Mouse (Mus musculus) urinary bladder, adult 18-20 months (tissue): ENCODE results near the gene Mydgf.

ENCODE experiments used
- DNase-seq, 2 experiments: peaks; one replicate each; pipeline ENCODE4 v3.0.0; 2022; ENCODE audit warnings: low spot score in 2 of 2, mixed read lengths in 2 of 2

The Mydgf gene

DNA sequence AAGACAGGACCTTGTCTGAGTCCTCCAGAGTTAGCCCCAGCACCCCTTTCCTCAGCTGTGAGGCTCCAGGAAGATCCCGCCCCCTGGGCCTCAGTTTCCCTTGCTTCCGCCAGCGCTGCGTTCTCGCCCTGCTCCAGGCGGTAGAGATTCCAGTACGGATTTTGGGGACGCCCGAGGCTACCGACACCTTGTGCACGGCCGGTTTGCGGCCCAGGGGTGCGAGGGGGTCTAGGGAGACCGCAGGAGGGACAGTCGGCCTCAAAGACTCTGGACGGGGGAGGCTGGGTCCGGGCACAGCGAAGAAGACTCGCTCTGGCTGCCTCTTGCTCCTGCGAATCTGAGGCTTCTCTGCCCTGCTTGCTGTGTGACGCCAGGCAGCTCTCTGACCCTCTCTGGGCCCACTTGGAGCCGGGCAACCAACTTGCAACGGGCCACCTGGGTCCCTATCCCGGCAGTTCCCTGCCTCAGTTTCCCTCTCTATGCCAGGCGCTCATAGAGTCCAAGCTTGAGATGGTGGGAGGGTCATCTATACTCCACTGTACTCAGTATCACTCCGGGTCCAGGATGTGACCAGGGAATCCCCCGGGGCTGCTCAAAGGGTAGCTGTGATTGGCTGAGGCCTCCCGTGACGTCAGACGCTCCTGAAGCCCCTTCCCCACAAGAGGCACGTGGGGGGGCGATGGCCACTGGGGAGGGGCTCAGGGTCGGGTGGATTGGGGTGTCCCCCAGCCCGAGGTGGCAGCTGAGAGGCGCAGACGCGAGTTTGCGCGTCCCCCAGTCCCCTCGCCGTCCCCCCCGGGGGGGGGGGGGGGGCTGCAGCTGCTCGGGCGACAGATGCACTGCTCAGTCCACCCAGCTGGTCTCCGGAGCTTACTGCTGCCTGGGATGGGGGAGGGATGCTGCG, 41.8 kb downstream of the Mydgf start:
- no peak for DNase-seq

DNA sequence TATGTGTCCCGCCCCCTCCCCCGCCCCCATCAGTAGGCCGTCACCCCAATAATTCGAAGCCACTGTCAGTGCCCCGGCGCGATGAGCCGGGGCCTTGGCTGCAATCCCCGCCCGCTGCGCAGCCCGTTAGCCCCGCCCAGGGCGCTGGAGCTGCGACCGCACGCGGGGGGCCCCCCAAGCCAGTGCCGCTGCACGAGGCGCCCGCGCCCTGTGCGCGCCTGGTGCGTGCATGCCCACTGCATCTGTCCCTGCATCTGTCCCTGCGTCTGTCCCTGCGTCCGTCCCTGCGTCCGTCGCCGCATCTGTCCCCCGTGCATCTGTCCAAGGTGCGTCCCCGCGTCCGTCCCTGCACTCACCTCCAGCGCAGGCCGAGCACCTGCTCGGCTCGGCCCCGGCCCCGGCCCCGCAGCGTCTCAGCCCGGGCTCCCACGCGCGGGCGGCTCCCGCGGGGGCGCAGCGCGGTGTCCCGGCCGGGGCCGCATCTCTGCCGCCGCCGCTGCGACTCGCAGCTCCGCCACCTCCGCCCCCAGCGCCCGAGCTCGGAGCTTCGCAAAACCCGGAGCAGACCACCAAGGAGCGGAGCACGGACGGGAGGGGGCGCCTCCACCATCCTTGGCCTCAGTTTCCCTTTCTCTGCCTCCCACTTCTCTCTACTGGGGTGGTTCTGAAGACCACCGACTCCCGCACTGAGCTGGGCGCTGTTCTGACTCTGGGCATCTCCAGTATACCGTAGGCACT, 43.7 kb downstream of the Mydgf start, which contains the start of gene Sema6b:
Sema6b (minus strand) TSS at position 486 of the 738 bp plus-strand sequence.
- no peak for DNase-seq

DNA sequence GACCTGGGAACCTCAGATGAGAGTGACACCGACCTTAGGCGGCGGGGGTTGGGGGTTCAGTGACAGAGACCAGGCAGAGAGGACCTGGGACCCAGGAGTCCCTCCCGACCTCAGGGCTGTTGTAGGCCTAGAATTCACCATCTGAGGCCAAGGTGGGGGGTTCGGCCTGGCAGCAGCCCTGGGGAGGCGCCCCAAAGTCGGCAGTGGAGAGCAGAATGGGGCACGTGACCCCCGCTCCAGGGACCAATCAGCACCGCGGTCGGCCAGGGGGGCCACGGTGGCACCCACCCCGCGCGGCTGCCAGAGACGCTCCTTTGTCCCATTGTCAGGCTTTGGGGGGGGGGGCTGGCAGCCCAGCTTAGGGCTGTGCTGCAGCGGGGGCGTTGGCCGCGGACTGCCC, 44.4 kb downstream of the Mydgf start:
- no peak for DNase-seq

DNA sequence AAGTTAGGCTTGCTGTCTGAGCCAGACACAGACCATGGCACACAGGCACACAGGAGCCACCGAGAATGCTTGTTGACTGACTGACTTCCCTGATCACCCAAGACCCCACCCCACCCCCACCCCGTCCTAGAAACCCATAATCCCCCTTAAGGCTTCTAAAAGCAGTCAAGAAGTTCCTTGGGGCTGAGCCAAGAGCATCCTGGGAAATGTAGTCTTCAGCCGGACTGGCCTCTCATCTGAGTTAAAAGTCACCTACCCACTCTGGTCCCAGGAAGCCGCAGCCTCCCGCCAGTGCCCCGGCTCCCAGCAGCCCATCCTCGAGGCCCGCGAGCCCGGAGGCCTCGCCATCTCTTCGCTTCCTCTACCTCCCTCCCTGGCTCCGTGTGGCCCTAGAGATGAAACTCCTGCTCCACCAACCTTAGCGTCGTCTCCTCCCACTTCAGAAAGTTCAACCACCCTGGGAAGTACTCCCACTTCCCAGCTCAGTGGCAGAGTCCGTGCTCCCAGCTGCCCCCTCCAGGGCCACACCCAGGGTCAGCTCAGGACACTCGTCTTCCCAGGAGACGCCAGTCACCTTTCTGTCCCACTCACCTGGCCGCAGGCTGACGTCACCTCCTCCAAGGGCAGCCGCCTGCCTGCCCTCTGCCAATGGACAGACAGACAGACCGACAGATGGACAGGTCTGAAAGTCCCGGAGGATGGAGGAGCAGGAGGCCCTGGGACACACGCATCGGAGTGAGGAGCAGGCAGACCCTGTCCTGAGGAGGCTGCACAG, 45.7 kb downstream of the Mydgf start:
- DNase-seq: no peak

DNA sequence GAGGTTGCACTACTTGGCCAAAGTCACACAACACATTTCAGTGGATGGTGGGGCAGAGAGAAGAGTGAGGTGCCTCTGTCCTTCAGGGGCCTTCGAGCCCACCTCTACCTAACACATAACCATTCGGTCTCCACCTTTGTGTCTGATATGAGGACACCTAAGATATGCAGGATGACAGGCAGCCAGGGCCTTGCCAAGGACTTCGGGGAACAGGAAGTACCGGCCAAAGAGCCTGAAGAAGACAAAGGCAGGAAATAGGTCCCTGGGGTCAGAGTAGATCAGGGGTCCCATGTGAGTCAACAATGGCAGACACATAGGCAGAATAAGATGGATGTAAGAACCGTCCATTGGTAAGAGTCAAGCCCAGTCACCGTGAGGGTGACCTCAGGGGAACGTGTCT, 47.2 kb downstream of the Mydgf start:
- no peak for DNase-seq

DNA sequence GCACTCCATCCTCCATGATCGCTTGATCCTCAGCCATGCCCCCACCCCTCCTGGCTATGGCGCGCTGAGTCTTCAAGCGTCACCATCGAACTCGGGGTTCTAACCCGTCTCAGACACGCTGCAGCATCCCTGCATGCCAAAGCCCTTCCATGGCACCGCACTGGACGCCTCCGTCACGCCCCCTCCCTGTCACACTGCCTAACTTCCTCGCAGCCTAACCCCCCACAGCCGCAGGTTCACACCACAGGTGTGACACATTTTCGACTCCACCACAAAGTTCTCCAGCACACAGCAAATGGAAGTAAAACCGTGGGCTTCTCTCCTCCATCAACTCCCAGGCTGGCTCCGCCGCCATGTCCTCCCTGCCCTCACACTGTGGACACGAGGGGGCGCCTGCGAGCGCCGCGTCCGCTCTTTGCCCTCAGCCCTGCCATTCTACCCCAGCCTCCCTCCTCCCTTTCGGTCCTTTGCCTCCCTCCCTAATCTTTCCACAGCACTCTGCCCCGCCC, 49.2 kb downstream of the Mydgf start:
- DNase-seq: no peak

DNA sequence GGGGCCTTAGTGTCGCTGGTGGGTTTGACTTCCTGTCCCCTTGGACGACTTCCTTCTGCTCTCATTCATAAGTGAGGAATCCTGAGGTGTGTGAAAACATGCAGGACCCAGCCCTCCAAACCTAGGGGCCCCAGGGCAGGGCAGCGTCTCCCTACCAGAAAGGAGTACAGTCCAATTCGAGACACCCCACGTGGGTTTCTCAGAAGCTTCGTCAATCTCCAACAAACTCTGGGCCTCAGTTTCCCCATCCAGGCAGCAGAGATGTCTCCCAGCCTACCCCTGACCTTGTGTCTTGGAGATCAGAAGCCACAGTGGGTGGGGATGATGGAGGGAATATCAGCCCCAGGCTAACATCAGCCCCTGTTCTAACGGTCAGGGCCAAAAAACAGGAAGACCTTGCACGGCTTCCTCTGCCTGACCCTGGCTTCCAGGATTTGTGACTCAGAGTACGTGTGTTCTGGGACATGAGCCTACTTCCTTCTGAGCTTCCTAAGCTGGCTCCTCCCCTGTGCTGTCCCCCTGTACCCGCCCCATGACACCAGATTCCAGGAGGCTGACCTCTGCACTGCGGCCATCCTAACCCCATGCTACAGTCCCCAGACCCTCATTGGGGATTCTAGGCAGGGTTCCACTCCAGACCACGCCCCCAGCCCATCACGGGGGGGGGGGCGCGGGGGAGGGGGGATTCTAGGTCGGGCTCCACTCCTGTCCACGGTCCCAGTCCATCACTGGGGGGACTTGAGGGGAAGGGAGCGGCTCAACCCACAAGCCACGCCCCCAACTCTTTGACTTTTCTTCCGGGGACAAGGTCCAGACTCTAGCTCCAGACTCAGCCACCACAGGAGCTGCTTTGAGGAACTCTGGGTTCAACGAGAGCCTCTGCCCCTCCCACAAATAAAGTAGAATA, 50.0 kb downstream of the Mydgf start:
- peak in 1 of 2 experiments; percentile 50 for DNase-seq

DNA sequence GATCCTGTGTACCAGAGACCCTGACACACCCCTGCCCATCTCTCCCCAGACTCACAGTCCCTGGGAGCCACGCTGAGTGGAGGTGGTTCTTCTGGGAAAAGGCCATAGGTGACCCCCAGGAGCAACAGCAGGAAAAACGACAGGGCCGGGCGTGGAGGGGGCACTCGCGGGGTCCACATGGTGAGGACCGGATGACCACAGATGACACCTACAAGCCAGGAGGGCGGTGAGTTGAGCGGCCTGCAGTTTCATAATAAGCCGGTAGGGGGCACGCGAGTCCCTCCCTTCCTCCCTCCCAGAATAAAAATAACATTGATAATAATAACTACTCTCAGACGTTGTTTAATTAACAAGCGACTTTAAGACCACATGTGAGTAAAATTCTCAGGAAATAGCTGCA, 51.1 kb downstream of the Mydgf start:
- DNase-seq: no peak

DNA sequence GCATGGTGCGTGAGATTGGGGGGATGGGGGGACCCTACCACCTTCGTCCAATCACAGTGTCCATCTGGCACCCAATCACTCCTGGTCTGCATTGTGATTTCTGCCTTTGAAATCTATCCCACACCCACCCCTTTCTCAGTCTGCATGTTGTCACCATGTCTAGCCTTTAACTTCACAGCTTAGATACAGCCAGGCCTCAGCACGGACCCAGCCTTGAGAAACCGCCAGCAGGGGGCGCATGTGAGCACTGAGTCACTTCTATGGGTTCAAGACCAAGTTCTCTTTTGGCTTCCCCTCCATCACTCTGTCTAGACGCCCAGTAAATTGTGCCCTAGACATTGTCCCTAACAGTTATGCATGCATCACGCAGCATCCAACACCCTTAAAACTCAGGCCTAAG, 51.9 kb downstream of the Mydgf start:
- DNase-seq: no peak

DNA sequence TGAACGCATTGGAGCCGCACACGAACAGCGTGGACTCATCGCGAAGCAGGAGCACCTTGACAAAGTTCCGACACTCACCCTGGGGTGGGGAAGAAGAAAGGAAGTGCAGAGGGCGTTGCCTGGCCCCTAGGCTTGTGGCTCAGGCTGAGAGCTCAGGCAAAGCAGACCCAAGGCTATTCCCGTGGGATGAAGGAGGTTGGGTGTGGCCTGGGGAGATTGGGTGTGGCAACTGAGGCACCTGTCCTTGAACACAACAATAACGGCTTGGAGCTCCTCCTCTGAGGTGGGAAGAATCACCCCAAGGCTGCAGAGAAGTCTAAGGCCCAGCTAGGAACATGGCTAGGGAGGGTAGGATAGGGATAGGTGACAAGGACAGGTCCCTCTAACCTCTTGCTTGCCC, 52.6 kb downstream of the Mydgf start:
- DNase-seq: no peak

DNA sequence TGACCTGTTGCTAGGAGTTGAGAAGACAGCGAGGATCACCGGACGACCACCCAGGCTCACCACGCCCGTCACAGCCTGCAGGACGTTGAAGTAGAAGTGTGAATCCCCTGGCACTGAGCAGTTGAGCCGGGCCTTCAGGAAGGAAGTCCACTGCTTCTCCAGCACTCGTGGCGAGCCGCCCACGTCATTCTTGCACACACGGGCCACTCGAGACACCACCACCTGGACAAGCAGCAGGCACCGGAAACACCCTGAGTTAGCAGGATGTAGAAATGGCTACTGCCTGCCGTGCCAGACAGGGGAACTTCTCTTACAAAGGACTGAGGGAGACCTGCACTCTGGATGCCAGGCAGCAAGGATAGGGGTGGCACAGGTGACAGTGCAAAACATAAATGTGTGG, 55.5 kb downstream of the Mydgf start:
- DNase-seq: no peak

DNA sequence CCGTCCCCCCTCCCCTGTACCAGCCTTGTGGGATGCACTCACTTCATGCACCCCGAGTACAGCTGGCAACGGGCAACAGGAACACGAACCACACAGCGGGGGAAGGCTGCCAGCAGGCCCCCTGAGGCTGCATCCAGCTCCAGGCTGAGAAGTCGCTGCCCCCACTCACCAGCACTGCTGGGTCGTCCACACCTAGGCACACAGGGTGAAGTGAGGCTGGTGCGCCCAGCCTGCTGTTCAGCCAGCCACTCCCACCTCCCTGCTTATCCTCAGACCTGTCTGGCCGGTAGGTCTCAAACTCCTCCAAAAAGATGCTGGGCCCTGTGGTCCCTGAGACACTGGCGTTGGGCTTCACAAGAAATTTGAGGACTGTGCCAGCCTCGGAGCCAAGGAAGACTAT, 57.5 kb downstream of the Mydgf start:
- no peak for DNase-seq
